Mouse (Mus musculus): ENCODE measurements at regions not wholly inside any gene's neighbourhood (a gene's known extent, or its start where the extent isn't known, plus 50 kb on each side); places are given as distances from the start of the nearest gene placed in this dataset.

DNA sequence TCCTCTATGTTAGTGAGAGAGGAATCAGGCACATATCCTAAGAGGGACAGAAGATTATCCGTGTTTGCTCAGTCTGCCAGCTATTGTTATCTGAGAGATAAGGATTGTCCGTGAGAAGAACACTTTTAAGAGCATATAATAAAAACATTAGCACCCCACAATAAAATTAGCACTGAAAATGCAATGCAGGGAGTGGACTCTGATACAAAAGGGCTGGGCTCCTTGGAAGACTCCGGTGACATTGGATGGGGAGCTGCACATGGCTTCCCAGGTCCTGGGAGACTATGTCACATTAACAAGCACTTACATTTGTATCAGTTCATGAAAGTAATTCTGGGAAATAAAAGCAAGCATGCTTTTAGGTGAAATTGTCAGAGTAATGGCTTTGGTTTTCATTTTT lies 238.6 kb upstream of the Map3k1 start:
- intact Hi-C loops (cut with DNase I): no loop called here
- no peak for DNase-seq (ENCODE audit: extremely low spot score in 1 of 2, low spot score in 2 of 2)

DNA sequence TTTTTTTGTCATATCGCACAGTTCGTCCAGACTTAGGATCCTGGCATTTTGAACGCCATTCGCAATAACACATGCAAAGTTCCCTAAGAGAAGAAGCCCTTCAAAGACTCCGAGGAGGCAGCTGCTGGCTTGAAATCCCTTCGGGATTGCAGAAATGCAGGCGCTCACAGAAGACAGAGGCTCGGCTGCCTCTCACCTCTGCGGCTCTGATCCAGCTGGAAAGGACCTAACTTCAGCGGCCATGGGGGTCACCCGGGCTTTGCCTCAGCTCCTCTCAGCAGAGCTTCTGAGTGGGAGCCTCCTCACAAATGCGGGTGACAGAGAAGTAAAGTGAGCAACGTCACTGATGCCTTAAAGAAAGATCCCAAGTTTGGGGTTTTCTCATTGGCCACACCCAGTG lies 239.1 kb upstream of the Map3k1 start:
- DNase-seq (ENCODE audit: extremely low spot score in 1 of 2, low spot score in 2 of 2): no peak

DNA sequence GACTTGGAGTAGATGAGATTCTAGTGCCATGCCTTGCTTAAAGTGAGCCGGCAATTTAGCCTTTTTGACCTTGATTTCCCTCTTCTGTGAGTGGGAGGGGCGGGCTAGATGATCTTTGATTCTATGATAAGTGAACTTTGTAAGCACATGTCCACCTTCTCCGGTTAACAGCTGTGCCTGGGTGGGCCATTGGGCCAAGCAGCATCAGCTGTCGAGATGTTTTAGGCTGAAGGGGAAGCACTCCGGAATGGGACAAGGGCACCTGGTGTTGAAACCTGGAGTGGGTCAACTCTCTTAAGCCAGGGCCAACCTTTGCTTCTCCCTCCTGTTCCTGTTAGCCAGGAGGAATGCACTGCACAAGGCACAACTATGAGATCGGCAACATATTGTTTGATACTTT lies 239.5 kb upstream of the Map3k1 start:
- no peak for DNase-seq (ENCODE audit: extremely low spot score in 1 of 2, low spot score in 2 of 2)
- intact Hi-C loops (cut with DNase I): no loop called here

More for the DNA sequence above, 239.1 kb upstream of the Map3k1 start:
- intact Hi-C loops (cut with DNase I): no loop called here

DNA sequence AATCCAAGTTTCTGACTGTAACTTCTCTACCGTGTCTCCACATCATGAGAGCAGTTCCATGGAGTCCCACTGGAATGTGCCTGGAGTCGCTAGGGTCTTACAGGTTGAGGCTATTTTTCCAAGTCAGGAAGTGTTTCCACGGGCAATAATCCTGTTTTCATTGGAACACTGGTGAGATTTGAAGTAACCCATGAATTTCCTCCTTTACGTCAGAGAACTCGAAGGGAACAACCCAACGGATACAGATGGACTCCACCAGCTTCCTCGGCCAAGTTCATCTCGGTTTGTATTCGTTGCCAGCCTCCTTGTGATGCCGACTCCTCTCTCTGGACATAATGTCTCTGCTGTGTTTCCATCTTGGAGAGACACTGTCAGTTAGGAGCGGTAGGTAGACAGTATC lies 237.4 kb upstream of the Ankrd55 start:
- DNase-seq (ENCODE audit: extremely low spot score in 1 of 2, low spot score in 2 of 2): no peak
- intact Hi-C loops (cut with DNase I): no loop called here

DNA sequence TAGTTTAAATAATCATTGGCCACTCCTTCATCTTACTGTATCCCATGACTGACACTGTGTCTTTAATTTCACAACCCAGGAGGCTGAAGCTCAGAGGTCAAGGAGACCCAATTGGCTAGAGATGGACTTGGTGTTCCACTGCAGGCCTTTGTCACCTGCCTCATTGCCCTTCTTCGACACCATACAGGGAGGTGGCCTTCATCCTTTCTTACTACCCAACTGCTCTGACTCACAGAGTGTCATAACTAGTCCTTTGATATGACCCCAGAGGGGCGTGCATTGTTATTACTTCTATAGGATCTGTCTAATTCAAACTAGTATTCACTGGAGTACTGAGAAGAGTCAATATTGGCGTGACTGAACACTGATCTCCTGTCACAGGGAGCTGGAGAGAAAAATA lies 236.2 kb upstream of the Ankrd55 start:
- DNase-seq (ENCODE audit: extremely low spot score in 1 of 2, low spot score in 2 of 2): no peak
- intact Hi-C loops (cut with DNase I): no loop called here

DNA sequence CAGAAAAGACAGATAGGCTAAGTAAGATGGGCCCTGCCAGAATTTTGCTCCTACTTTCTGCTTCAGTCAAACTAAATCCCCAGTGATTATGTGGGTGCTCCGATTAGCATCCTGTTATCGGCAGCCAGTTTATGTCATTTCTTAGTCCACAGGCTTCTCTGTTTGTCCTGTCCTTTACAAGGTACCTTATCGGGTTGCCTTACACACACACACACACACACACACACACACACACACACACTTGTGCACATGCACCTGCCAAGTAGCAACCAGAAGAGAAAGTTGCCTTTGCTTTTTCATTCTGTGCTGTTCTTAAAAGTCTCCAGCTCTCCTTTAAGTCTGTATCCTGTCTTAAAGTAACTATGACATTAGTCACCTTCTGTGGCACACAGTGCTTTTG lies 235.8 kb upstream of the Ankrd55 start:
- DNase-seq (ENCODE audit: extremely low spot score in 1 of 2, low spot score in 2 of 2): no peak
- intact Hi-C loops (cut with DNase I): no loop called here

DNA sequence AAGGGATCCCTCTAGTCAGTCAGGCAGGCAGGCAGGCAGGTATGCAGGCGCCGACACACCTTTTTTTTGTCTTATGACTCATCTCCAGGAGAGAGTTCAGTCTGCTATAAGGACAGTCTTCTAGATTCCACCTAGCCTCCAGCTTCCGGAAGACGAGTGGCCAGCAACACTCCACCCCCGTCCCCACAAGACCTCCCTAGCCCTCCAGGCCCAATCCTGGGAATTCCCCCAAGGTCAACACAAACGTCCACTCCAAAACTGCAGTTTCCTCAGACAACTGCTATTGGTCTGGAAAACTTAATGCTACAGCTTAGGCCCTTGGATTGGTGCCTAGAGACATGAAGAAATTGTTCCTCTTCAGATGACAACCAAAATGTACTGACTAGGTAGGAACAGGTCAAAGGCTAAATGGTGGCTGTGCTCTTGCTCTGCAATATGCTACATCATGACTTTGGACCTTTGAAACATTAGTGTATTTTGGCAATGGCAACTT lies 233.3 kb upstream of the Ankrd55 start:
- peak in 1 of 2 experiments; percentile 33 for DNase-seq (ENCODE audit: extremely low spot score in 1 of 2, low spot score in 2 of 2)
- intact Hi-C loops (cut with DNase I): no loop called here

DNA sequence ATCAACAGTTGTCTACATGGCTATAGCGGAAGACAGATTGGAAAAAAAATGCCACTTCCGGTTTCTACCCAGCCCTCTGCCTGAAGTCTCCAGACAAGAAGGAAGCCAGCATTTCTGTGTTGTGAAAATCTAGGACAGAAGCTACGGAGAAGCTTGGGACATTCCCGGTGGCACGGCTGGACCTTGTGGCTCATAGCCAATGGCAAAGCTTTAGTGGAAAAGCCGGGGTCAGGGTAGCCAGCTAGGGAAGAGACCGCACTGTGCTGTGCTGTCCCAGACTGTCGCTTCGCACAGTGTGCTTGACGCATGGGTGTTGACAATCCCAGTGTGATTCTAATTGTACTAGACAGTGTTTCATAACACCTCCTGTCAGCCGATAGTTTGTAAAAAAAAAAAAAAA lies 230.0 kb upstream of the Ankrd55 start:
- intact Hi-C loops (cut with DNase I): no loop called here
- DNase-seq (ENCODE audit: extremely low spot score in 1 of 2, low spot score in 2 of 2): peak in 1 of 2 experiments; percentile 4

DNA sequence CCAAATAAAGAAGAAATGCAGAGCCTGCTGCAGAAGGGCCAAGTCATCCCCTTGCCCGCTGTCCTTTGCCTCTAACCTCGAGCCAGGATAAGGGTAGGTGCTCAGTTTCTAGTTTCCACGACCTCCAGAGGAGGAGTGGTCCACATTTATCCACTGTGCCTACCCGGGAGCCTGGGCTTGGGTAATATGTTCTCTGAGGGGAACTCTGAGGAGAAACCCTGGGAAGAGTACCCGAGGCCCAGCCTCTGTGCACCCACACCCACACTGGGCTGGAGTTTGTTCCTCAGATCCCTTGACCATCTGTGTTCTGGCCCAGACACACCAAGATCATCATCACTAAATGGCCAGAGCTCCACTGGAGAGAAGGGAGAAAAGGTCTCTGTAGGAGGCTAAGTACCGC lies 229.5 kb upstream of the Ankrd55 start:
- DNase-seq (ENCODE audit: extremely low spot score in 1 of 2, low spot score in 2 of 2): no peak
- intact Hi-C loops (cut with DNase I): no loop called here

DNA sequence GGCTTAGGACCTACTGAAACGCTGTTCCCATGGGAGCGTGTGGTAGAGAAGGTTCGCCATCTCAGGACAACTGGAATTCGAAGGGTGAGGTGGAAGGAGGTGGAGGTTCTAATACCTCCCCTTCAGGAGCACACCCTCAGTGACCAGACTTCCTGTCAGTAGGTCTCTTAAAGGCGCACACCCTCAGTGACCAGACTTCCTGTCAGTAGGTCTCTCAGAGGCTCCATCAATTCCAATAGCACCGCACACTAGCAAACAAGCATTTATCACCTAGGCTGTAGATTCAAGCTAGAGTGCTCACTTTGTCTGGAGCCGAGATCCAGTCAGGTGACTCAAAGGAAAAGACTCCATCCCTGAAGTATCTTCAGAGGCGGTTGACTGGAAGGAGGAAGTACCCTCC lies 226.2 kb upstream of the Ankrd55 start:
- intact Hi-C loops (cut with DNase I): no loop called here
- no peak for DNase-seq (ENCODE audit: extremely low spot score in 1 of 2, low spot score in 2 of 2)

DNA sequence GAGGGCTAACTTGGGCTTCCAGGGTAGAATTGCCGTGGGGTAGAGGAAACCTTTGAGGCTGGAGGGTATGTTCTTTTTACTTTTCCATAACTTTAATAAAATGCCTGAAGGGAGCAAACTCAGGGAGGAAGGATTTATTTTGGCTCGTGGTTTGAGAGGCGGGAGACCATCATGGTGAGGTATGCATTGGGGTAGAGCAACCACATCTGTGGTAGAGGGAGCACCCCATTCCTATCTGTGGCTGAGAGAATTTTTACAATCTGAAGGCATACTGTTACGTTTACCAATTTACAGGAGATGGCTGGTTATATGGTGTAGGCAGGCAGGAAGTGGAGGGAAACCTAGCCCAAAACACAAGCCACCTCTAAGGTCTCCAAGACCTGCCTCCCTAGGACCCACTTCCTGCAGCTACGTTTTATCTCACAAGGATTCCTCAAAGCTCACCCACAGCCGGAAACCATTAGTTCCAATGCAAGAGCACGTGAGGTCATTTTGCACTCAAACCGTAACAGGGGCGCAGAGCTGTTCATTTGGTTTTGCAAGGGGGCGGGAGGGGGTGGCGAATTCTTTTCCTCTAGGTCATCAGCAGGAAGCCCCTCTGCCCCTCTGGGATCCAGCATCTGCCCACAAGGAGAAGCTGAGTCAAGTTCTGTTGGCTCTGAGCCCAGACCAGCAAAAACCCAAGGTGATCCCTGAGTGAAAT lies 224.7 kb upstream of the Ankrd55 start:
- intact Hi-C loops (cut with DNase I): no loop called here
- DNase-seq (ENCODE audit: extremely low spot score in 1 of 2, low spot score in 2 of 2): no peak

DNA sequence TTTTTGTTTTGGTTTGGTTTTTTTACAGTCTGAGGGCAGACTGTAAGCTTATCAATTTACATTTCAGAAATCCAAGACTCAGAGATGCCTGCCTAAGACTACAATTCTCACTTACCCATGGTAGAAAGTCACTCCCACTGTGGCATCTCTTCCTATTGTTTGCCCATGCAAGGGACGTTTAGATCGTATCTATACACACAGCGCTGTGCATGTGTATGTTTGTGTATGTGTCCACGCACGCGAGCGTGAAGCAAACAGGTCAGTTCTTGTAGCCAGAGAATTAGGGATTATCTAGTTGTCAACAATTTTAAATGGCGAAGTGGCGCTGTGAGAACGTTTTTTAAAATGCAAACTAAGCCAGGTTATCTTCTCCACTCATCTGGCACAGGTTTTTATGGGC lies 223.6 kb upstream of the Ankrd55 start:
- intact Hi-C loops (cut with DNase I): no loop called here
- no peak for DNase-seq (ENCODE audit: extremely low spot score in 1 of 2, low spot score in 2 of 2)

DNA sequence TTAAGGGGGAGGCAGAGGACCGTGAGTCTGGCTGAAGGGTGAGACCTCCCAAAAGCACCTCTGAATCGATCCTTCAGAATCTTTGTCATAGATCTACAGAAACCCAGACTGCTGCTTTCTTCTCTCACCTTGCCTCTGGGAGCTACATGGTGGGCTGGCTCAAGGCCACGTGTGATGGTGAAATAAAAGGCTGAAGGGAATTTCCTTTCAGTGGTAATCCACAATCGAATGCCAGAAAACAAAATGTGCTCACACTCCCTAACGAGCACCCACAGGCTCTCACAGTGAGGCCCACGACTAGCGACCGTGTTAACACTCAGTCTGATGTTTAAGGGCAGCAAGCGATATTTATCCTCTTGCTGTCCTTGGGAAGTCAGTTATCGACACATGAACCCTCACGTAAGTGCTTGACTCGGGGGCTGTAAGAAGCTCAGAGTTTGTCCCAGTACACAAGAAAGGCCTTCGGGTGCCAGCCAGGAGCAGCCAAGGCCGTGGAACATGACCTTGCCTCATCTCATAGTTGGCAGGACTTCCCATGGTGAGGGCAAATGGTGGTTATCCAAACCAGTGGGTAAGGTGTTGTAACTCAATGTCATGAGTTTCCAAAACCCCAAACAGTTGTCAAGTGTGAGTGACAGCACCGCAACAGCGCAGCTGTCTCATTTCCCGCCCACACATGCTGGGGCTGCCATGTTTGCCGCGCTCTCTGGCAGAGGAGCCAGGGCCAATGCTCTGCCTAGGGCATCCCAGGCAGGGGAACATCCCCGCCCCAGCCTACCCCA lies 221.0 kb upstream of the Ankrd55 start:
- intact Hi-C loops (cut with DNase I): no loop called here
- DNase-seq (ENCODE audit: extremely low spot score in 1 of 2, low spot score in 2 of 2): no peak

DNA sequence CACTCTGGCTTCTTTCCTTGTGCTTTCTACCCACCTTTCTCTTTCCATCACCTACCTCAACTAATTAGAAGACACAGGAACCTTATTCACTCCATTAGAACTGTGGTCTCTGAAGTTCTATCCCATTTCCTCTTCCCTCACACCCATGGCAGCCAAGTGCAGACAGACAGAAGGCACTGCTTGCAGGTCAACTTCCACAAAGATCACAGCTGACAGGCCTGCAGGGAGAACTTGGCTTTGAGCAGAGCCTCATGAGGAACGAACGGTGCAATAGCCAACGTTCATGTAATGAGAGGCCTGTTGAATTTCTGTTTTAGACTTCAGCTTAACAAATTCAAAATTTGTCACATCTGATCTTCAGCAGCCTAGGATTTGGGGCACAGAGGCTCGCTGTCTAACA lies 217.5 kb upstream of the Ankrd55 start:
- DNase-seq (ENCODE audit: extremely low spot score in 1 of 2, low spot score in 2 of 2): no peak
- intact Hi-C loops (cut with DNase I): no loop called here

DNA sequence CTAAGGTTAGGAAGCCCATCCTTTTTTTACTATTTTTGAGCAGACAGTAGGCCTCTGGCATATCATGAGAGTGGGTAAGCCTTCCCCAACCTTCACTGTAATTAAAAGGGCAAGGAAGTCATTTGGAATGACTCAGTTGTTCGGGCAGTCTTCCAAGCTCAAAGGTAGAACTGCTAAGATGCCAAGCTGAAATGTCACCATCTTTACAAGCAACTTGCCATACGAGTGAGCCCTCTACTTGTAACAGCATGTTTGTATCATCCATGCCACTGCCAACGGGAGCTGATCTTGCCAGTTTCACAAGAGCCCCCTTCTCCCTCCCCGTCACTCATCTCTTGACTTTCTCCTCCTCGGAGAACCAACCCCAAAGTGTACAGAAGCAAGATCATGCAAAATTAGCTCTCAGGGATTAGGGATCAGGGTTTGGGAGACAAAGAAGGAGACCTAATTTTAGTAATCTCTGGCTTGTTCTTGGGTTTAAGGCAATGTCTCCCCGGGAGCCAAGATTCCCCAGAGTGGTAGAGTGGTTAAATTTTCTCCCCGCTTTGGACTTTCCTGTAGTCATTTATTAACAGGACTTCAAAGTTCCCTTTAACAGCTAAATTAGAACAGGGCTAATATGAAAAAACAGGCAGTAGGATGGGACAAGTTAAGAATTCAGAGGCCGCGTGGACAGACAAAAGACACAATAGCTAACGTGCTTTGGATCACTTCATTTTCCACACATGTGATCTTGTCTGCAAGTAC lies 216.9 kb upstream of the Ankrd55 start:
- DNase-seq (ENCODE audit: extremely low spot score in 1 of 2, low spot score in 2 of 2): no peak
- intact Hi-C loops (cut with DNase I): no loop called here

DNA sequence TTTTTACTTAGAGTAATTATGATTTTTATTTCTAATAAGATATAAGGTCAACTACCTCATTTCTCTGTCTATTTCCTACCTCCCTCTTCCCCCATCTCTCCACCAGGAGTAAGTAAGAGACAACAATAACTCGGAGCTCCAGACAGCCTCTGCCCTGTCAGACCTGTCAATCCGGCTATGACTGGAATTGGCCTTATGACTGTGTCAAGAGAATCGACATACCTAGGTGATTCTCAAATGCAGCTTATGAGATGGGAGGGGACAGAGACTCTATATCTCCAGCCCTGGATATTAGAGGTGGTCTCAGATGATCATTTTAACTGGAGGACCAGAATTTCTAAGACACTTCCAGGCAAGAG lies 216.3 kb upstream of the Ankrd55 start:
- intact Hi-C loops (cut with DNase I): no loop called here
- DNase-seq (ENCODE audit: extremely low spot score in 1 of 2, low spot score in 2 of 2): no peak

DNA sequence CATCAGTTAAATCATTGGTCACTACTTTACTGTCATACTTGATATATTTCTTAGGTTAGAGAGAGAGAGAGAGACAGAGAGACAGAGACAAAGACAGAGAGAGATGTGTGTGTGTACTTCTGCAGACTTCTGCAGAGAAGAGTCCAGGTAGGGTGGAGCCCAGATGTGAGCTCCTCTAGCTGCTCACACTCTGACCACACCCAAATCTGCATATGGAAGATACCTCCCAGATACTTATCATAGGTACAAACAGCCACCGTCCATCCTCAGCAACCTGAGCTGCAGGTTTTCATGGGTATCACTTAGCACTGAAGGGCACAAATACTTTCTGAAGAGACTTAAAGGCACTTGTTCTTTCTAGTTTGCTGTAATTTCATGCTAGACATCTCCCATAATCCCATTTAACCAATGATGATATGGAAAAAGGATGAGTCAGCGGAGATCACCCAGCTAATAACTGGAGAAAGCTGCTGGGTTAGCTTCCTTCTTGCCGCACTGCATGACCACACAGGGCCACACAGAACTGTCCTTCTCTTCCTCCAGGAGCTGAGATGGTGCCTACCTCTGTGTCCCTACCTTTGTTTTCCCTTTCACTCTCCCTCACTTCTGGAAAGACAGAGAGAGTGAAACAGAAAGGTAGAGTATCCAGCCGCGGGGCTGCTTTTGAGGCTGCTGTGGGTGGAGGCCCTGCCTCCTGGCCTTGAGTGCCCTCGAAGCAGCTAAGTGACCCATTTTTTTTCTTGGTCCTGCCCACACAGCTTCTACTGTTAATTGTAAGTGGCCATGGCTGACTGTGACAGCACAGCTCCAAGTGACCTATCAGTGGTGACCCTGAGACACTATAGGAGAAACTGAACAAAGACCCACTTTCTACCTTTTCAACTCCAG lies 214.5 kb upstream of the Ankrd55 start:
- DNase-seq (ENCODE audit: extremely low spot score in 1 of 2, low spot score in 2 of 2): no peak
- intact Hi-C loops (cut with DNase I): no loop called here

DNA sequence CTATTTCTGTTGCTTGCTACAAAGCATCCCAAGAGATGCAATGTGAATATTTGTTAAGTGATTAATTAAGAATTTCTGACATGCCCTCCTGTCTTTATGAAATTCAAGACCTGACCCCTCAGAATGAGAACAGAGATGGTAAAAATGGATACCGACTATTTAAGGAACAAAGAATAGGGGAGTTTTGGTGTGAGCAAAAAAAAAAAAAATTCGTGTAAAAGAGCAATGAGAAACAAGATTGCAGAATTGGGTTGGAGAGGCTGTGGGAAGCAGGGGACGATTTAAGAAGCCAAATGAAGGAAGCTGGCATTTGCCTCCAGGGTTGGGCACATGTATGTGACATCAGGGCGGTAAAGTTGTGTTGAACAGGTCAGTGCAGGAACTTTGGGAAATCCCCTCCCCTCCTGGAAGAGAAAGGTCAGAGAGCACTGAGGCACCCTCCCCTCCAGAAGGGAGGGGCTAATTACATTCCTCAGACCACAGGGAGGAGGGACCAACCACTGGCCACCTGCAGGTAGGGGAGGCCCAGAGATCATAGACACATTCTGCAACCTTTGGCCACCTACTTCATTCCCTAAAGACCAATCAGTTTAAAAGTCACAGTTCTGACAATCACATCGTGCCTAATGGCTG lies 212.3 kb upstream of the Ankrd55 start:
- DNase-seq (ENCODE audit: extremely low spot score in 1 of 2, low spot score in 2 of 2): no peak
- intact Hi-C loops (cut with DNase I): no loop called here

DNA sequence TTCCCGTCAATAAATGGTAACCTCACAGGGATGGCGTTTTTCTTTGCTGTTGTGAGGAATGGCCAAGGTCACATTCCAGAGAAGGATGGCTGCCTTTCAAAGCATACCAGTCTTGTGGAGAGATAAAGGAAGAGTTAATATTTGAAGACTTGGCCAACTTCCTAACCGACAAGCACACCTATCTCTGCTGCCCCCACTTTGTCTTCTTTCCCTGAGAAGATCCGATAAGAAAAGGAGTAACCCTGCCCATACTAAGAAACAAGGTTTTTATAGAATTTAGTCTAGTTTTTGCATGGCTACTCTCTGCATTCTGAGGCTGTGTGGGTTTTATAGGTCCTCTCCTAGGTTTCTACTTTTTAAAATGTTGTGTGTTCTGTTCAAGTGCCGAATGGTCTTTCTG lies 210.2 kb upstream of the Ankrd55 start:
- DNase-seq (ENCODE audit: extremely low spot score in 1 of 2, low spot score in 2 of 2): no peak
- intact Hi-C loops (cut with DNase I): no loop called here

Data from left cerebral cortex, postnatal 10 days (tissue).